In genomic region chr11:38600971-38601370, GRCm38 (mm10) we compare ENCODE assay signal across 15 mouse cellular contexts.
DNase-seq lines count a peak whose midpoint lies in the region; ATAC-seq and TF ChIP-seq lines count a peak whose summit lies in the region.
"Had no signal": no experiment of that assay in that cellular context is flagged by ENCODE, and none has a peak within 500 bp of the region (broad histone marks: within the 10 kb centered on the region; RNA-seq: fewer than 3 reads in every experiment).

No protein-coding gene starts in this region.

- H3K27ac ChIP-seq in heart, adult 2 months: no peak overlapping the region
- H3K27ac ChIP-seq: stomach, postnatal 0 days had no signal

- H3K4me1 ChIP-seq in heart, adult 2 months (ENCODE audit: control insufficient read depth, insufficient read depth, low read length): no peaks in the 10 kb centered on the region

- no peaks in the 10 kb centered on the region for H3K79me2 ChIP-seq in heart, adult 2 months (replicated peaks; ENCODE audit: control insufficient read depth, insufficient read depth, low read length)

- H3K9ac ChIP-seq in heart, adult 2 months (ENCODE audit: low read depth, low read length): no peak overlapping the region

- ATAC-seq in cerebellum, adult (ENCODE audit: insufficient number of reproducible peaks, low FRiP score, low TSS enrichment): no peak
- ATAC-seq: intestine, postnatal 0 days had no signal

- TF ChIP-seq POLR2A in heart, adult 2 months (IDR thresholded peaks at IDR 0.05; ENCODE audit: insufficient read depth, low read depth, low read length): no peak

- intact Hi-C loops in heart, adult 2 months (cut with DNase I): no loop called here

- H3K4me3 ChIP-seq in heart, adult 2 months: no peak overlapping the region

- 29% methylated on average over 4 of the region's 4 CpGs for WGBS in heart, adult 2 months

- no peak for TF ChIP-seq CTCF in heart, adult 2 months (IDR thresholded peaks at IDR 0.05)

- no peaks in the 10 kb centered on the region for H3K27me3 ChIP-seq in heart, adult 2 months (ENCODE audit: control insufficient read depth, insufficient read depth, low read length)

- H3K36me3 ChIP-seq in heart, adult 2 months (ENCODE audit: control insufficient read depth, insufficient read depth, low read length): no peaks in the 10 kb centered on the region

- DNase-seq in cerebellum, postnatal 10 days: peak; percentile 77 to 79
- peak; percentile 6 for DNase-seq in layer of hippocampus, adult 11-12 months (ENCODE audit: low spot score)
- DNase-seq in layer of hippocampus, adult 9-10 months (ENCODE audit: low spot score): no peak
- peak; percentile 10 to 35 for DNase-seq in layer of hippocampus, postnatal 10 days (ENCODE audit: low spot score in 2 of 2)
- peak; percentile 7 for DNase-seq in right cerebral cortex, postnatal 14 days
- DNase-seq in T-cell, adult 2 months (ENCODE audit: low spot score): no peak
- no peak for DNase-seq in heart, adult 2 months
- DNase-seq: heart, adult 18-20 months; heart, postnatal 4 days; kidney, postnatal 25 days; liver; lung, postnatal 10 days had no signal

- TF ChIP-seq EP300 in heart, adult 2 months (IDR thresholded peaks at IDR 0.05; ENCODE audit: insufficient read depth, low read depth, low read length): no peak

Comparison
In these comparisons a context has a peak if more than half of its experiments do, and no peak if none do; other contexts are left out.
1. DNase-seq: peak in cerebellum, postnatal 10 days (2 of 2), layer of hippocampus, adult 11-12 months (single experiment), layer of hippocampus, postnatal 10 days (2 of 2) and right cerebral cortex, postnatal 14 days (single experiment); none in layer of hippocampus, adult 9-10 months (single experiment), T-cell, adult 2 months (single experiment) and heart, adult 2 months (0 of 2).